Mouse (Mus musculus): ENCODE data around the gene Calm3.

DNA sequence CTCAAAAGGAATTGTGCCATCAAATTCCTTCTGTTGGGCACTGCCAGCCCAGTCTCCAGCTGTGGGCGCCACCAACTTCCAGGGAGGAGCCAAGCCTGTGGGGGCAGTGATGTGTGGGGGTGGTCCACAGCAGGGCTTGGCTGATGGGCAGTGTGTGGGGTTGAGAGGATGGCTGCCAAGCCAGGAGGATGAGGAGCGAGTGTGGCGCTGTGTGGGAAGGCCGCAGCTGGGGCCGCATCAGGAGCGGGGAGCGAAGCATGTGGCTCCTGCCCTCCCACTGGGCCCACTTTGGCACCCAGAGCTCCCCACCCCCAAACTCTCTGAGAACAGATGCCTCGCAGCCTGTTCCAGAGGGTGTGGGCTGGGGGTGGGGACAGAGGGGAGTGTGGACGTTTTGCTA, 5.9 kb downstream of the Calm3 start:
- TF ChIP-seq POLR2A (IDR thresholded peaks at IDR 0.05; ENCODE audit: insufficient read length, low read depth): no peak
- peak in 2 of 3 experiments; percentile 4 to 18 for TF ChIP-seq MYOG (IDR thresholded peaks at IDR 0.05; ENCODE audit: control insufficient read depth in 1 of 3, insufficient read depth in 1 of 3, insufficient read length in 2 of 3, low read depth in 2 of 3)
- no peak for TF ChIP-seq USF1 (IDR thresholded peaks at IDR 0.05; ENCODE audit: low read depth)
- TF ChIP-seq TCF12 (IDR thresholded peaks at IDR 0.05; ENCODE audit: insufficient read depth, poor library complexity, severe bottlenecking): no peak
- peak; percentile 42 for TF ChIP-seq POLR2AphosphoS2 (IDR thresholded peaks at IDR 0.05; ENCODE audit: insufficient read length, low read depth)
- TF ChIP-seq TCF3 (IDR thresholded peaks at IDR 0.05; ENCODE audit: insufficient read length, low read depth): no peak
- no peak for TF ChIP-seq CEBPB (IDR thresholded peaks at IDR 0.05; ENCODE audit: insufficient read depth, poor library complexity, severe bottlenecking)
- TF ChIP-seq MAX (IDR thresholded peaks at IDR 0.05; ENCODE audit: low read depth): no peak
- TF ChIP-seq REST (IDR thresholded peaks at IDR 0.05; ENCODE audit: insufficient read depth, insufficient read length): no peak
- TF ChIP-seq E2F4 (IDR thresholded peaks at IDR 0.05; ENCODE audit: insufficient read depth): no peak
- peak in 1 of 3 experiments; percentile 43 for TF ChIP-seq MYOD1 (IDR thresholded peaks at IDR 0.05; ENCODE audit: control insufficient read depth in 1 of 3, insufficient read length in 2 of 3, low read depth in 2 of 3)
- no peak for TF ChIP-seq SRF (IDR thresholded peaks at IDR 0.05; ENCODE audit: control insufficient read depth, insufficient read length, low read depth)
